Mouse (Mus musculus) lung, postnatal 0 days (tissue): ENCODE measurements around the gene St7l. TPM values are rescaled to one million over a fixed set of nuclear protein-coding genes. Genes with fewer than 3 reads are reported as not detected.

Experiments
- ATAC-seq: fragments of 200-750 bp; cut with Nextera tagmentation; 2 replicates; pipeline ENCODE4 v1.8.0; 2017; ENCODE audit warnings: moderate library complexity
- DNase-seq: peaks from one replicate; pipeline ENCODE4 v3.0.0-alpha.2; 2016; ENCODE audit warnings: low spot score
- H3K27ac ChIP-seq: fragments of 300-500 bp; sonication (generic); 2 replicates; pipeline ENCODE4 v1.5.1; 2014; ENCODE audit warnings: antibody characterized with exemption, mild to moderate bottlenecking, low read length, mixed read lengths
- H3K27me3 ChIP-seq: fragments of 300-500 bp; sonication (generic); replicated peaks from 2 replicates; pipeline ENCODE4 v1.6.1; 2014; ENCODE audit warnings: low read length, mixed read lengths; ENCODE audit not compliant: insufficient read depth
- H3K36me3 ChIP-seq: fragments of 300-500 bp; sonication (generic); 2 replicates; pipeline ENCODE4 v1.6.1; 2014; ENCODE audit warnings: low read length, mixed read lengths; ENCODE audit not compliant: insufficient read depth
- H3K4me1 ChIP-seq: fragments of 300-500 bp; sonication (generic); 2 replicates; pipeline ENCODE4 v1.6.1; 2014; ENCODE audit warnings: antibody characterized with exemption, low read depth, low read length, mixed read lengths; ENCODE audit not compliant: insufficient read depth
- H3K4me2 ChIP-seq: fragments of 300-500 bp; sonication (generic); replicated peaks from 2 replicates; pipeline ENCODE4 v1.6.1; 2014; ENCODE audit warnings: low read depth, mild to moderate bottlenecking, low read length, moderate library complexity, mixed read lengths
- H3K4me3 ChIP-seq: fragments of 300-500 bp; sonication (generic); 2 replicates; pipeline ENCODE4 v1.5.1; 2014; ENCODE audit warnings: low read depth, low read length
- H3K9ac ChIP-seq: fragments of 300-500 bp; sonication (generic); replicated peaks from 2 replicates; pipeline ENCODE4 v1.6.1; 2014; ENCODE audit warnings: low read depth, mild to moderate bottlenecking
- H3K9me3 ChIP-seq: fragments of 300-500 bp; sonication (generic); 2 replicates; pipeline ENCODE4 v1.6.1; 2016; ENCODE audit warnings: low read length, mixed read lengths
- CTCF ChIP-seq: IDR thresholded peaks from 2 replicates; pipeline ENCODE4 v1.5.1; 2016; ENCODE audit warnings: antibody characterized with exemption, mild to moderate bottlenecking
- EP300 ChIP-seq: IDR thresholded peaks from 2 replicates; pipeline ENCODE4 v1.6.1; 2016; ENCODE audit warnings: antibody characterized with exemption, mild to moderate bottlenecking, control low read depth
- WGBS: fragments of 180-500 bp; shearing (Covaris S2); extraction: QIAGEN DNeasy Blood & Tissue Kit; methylation state at CpG from one replicate; pipeline ENCODE4 v1.1.7; 2014; 5-methylcytosine and 5-hydroxymethylcytosine counted together
- polyA plus RNA-seq: library from polyadenylated mRNA; unstranded; fragments of >200 nt; fragmentation: Nextera tagmentation; extraction: Ambion mirVana; gene quantifications from 2 replicates; pipeline ENCODE4 v1.2.1, GENCODE M21; 2015

St7l gene
- 28.4 and 32.9 TPM in 2 replicates for polyA plus RNA-seq

DNA sequence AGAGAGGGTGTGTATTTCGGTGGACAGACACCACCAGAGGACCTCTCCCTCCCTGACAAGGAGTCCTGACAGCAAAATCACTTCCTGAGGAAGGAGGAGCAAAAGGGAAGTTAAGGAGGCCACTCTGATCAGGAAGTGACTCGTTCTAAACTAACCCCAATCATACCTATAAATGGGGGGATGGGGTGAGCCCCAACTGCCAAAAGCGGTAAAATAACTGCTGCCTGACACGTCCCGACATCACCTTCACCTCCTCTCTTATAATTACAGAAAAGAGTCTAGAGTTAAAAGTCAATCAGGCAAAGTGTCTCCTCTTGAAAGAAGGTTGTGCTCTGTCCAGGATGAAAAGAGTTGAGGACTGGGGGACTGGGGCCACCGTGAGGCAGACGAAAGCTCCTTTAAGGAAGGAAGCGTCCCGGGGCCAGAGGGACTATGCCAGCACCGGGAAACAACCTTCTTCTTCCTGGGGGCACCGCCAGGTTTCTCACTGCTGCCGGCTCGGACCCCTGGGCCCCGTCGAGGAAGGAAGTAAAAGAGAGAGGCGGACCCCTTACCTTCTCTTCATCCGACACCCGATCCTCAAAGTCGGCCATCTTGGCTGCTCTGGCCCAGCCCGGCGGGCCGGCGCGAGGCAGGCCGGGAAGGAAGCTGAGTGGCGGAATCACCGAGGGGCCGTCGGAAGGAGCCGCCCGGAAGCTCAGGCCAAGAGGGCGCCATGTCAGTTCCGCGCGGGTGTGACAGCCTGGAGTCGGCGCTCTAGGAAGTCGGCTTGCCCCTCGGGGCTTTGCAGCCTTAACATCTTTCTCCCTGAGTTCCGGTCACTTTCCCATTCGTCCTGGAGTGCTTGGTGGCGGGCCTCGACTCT, at the start of gene St7l, which contains the start of gene Capza1:
TSS of gene St7l (plus strand) at position 220 of the 865 bp plus-strand sequence.
TSS of gene Capza1 (minus strand) at position 720 of the 865 bp plus-strand sequence.
- ATAC-seq = peak; percentile 97
- Histone ChIP-seq H3K36me3 (no peaks in the 10 kb centered on the region), H3K9ac (peak within 1 kb of the TSS; percentile 97), H3K4me3 (peak within 1 kb of the TSS; percentile 97), H3K27me3 (no peaks in the 10 kb centered on the region), H3K4me1 (peaks cover 12% of the 10 kb centered on the region; the same call in 1 of the 2 replicates), H3K9me3 (no peaks in the 10 kb centered on the region), H3K27ac (peak within 1 kb of the TSS; percentile 99), H3K4me2 (peak within 1 kb of the TSS; percentile 70)
- peak; percentile 29; the same call in 1 of the 2 replicates for TF ChIP-seq CTCF
- peak; percentile 12; the same call in 1 of the 2 replicates for TF ChIP-seq EP300
- DNase-seq = peak; percentile 97
- WGBS = under 1% methylated on average over 41 of the region's 43 CpGs

GRCm38 (mm10) chr3:104814746-104815145, 49.1 kb upstream of the St7l start:
- no peaks in the 10 kb centered on the region for H3K9me3 ChIP-seq
- DNase-seq (no peak), ATAC-seq (no peak)
- H3K36me3 ChIP-seq = no peaks in the 10 kb centered on the region
- H3K27ac ChIP-seq = no peak overlapping the region
- no peak for TF ChIP-seq EP300
- no peak for TF ChIP-seq CTCF
- no peak overlapping the region for H3K4me3 ChIP-seq
- H3K4me2 ChIP-seq = no peak overlapping the region
- WGBS = 100% methylated on average over 1 of the region's 1 CpGs
- no peak overlapping the region for H3K9ac ChIP-seq
- H3K27me3 ChIP-seq = no peaks in the 10 kb centered on the region
- H3K4me1 ChIP-seq = peaks cover 7% of the 10 kb centered on the region; the same call in 1 of the 2 replicates

DNA sequence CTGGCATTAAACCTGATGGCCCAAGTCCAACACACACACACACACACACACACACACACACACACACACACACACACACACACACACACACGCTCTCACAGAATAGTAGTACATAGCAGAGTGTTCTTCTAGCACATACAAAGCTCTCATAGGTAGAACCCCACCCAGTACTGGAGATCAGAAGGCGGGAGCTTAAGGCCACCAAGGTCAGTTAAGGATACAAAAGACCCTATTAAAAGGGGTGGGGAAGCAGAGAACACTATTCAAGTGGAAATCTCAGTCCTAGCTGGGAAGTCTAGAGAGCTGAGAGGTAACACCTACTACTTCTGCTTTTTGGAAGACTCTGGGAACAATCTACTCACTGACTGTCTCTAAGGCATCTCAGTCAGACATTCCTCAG, 48.5 kb upstream of the St7l start:
- H3K9ac ChIP-seq = no peak overlapping the region
- DNase-seq = no peak
- no peaks in the 10 kb centered on the region for H3K27me3 ChIP-seq
- WGBS = 62% methylated on average over 2 of the region's 2 CpGs
- no peak overlapping the region for H3K4me2 ChIP-seq
- TF ChIP-seq EP300 (no peak), CTCF (no peak)
- H3K9me3 ChIP-seq = no peaks in the 10 kb centered on the region
- no peak overlapping the region for H3K4me3 ChIP-seq
- no peaks in the 10 kb centered on the region for H3K36me3 ChIP-seq
- H3K27ac ChIP-seq = no peak overlapping the region
- peaks cover 7% of the 10 kb centered on the region; the same call in 1 of the 2 replicates for H3K4me1 ChIP-seq
- no peak for ATAC-seq

DNA sequence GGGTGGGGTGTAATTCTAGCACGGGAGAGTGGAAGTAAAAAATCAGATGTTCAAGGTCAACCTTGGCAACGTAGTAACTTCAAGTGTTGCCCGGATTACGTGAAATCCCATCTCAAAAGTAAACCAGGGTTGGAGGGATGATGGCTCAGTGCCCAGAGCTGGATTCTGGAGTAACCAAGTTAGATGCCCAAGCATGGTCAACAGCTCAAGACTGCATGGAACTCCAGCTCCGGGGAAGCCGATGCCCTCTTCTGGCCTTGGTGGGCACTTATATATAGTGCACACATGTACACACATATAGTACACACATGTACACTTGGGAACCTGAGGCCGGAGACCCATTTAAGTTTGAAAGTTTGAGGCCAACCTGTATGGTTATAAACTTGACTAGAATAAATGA, 47.7 kb upstream of the St7l start:
- WGBS = 85% methylated on average over 7 of the region's 7 CpGs
- peaks cover 7% of the 10 kb centered on the region; the same call in 1 of the 2 replicates for H3K4me1 ChIP-seq
- no peaks in the 10 kb centered on the region for H3K36me3 ChIP-seq
- H3K4me2 ChIP-seq = no peak overlapping the region
- TF ChIP-seq CTCF = peak; percentile 30; the same call in 1 of the 2 replicates
- TF ChIP-seq EP300 = no peak
- H3K4me3 ChIP-seq = no peak overlapping the region
- H3K9ac ChIP-seq = no peak overlapping the region
- no peaks in the 10 kb centered on the region for H3K9me3 ChIP-seq
- no peaks in the 10 kb centered on the region for H3K27me3 ChIP-seq
- ATAC-seq (no peak), DNase-seq (no peak)
- H3K27ac ChIP-seq = no peak overlapping the region

- Histone ChIP-seq H3K4me3 (peak overlapping the region; percentile 86), H3K27me3 (no peaks in the 10 kb centered on the region), H3K4me1 (peaks cover 7% of the 10 kb centered on the region; the same call in 1 of the 2 replicates), H3K9me3 (no peaks in the 10 kb centered on the region), H3K27ac (peak overlapping the region; percentile 93), H3K36me3 (no peaks in the 10 kb centered on the region), H3K9ac (peak overlapping the region; percentile 95), H3K4me2 (peak overlapping the region; percentile 87)
- DNase-seq (peak; percentile 73), ATAC-seq (peak; percentile 76)
- WGBS = 2% methylated on average over 38 of the region's 46 CpGs
- TF ChIP-seq EP300 (no peak), CTCF (peak; percentile 21; the same call in 1 of the 2 replicates)
Measured at GRCm38 (mm10) chr3:104817481-104817990, 46.3 kb upstream of the St7l start.
